Mouse (Mus musculus): Measurements from ENCODE around the gene Gm11639. TPM values are rescaled to one million over a fixed set of nuclear protein-coding genes. Genes with fewer than 3 reads are reported as not detected.

Gene Gm11639
- total and polyA plus RNA-seq, 2 experiments from 2014 or later = under 0.01 to 0.33 TPM

- Histone ChIP-seq H3K4me3 (ENCODE audit: low read depth, low read length) (no peak overlapping the region), H3K4me1 (ENCODE audit: insufficient read depth, low read length) (no peaks in the 10 kb centered on the region), H3K9ac (replicated peaks; ENCODE audit: low read length, poor library complexity, severe bottlenecking) (no peak overlapping the region), H3K27ac (ENCODE audit: low read depth, low read length) (no peak overlapping the region), H3K9me3 (ENCODE audit: low read length) (no peaks in the 10 kb centered on the region), H3K36me3 (ENCODE audit: insufficient read depth, low read length) (no peaks in the 10 kb centered on the region), H3K27me3 (ENCODE audit: insufficient read depth, low read length) (no peaks in the 10 kb centered on the region), H3K4me2 (ENCODE audit: low read depth, low read length, poor library complexity, severe bottlenecking) (no peak overlapping the region)
- no peak for TF ChIP-seq CTCF (IDR thresholded peaks at IDR 0.05)
- ATAC-seq (ENCODE audit: low FRiP score) = no peak
- DNase-seq (ENCODE audit: low spot score) = no peak
Observed at GRCm38 (mm10) chr11:104664441-104664840, 21.1 kb upstream of the Gm11639 start.

GRCm38 (mm10) chr11:104667399-104667798 is 18.1 kb upstream of the Gm11639 start:
- ATAC-seq (ENCODE audit: low FRiP score) (no peak), DNase-seq (ENCODE audit: low spot score) (no peak)
- Histone ChIP-seq H3K4me3 (ENCODE audit: low read depth, low read length) (no peak overlapping the region), H3K4me2 (ENCODE audit: low read depth, low read length, poor library complexity, severe bottlenecking) (no peak overlapping the region), H3K27me3 (ENCODE audit: insufficient read depth, low read length) (no peaks in the 10 kb centered on the region), H3K36me3 (ENCODE audit: insufficient read depth, low read length) (no peaks in the 10 kb centered on the region), H3K9me3 (ENCODE audit: low read length) (no peaks in the 10 kb centered on the region), H3K27ac (ENCODE audit: low read depth, low read length) (no peak overlapping the region), H3K4me1 (ENCODE audit: insufficient read depth, low read length) (no peaks in the 10 kb centered on the region), H3K9ac (replicated peaks; ENCODE audit: low read length, poor library complexity, severe bottlenecking) (no peak overlapping the region)
- WGBS = 83% methylated on average over 5 of the region's 5 CpGs
- no peak for TF ChIP-seq CTCF (IDR thresholded peaks at IDR 0.05)

- no peak overlapping the region for H3K27ac ChIP-seq (ENCODE audit: low read depth, low read length)
- ATAC-seq (ENCODE audit: low FRiP score) = no peak
- DNase-seq (ENCODE audit: low spot score) = no peak
- no peaks in the 10 kb centered on the region for H3K9me3 ChIP-seq (ENCODE audit: low read length)
- no peak for TF ChIP-seq CTCF (IDR thresholded peaks at IDR 0.05)
- no peak overlapping the region for H3K4me3 ChIP-seq (ENCODE audit: low read depth, low read length)
- no peak overlapping the region for H3K4me2 ChIP-seq (ENCODE audit: low read depth, low read length, poor library complexity, severe bottlenecking)
- WGBS = 70% methylated on average over 4 of the region's 4 CpGs
- no peaks in the 10 kb centered on the region for H3K36me3 ChIP-seq (ENCODE audit: insufficient read depth, low read length)
- no peak overlapping the region for H3K9ac ChIP-seq (replicated peaks; ENCODE audit: low read length, poor library complexity, severe bottlenecking)
- no peaks in the 10 kb centered on the region for H3K27me3 ChIP-seq (ENCODE audit: insufficient read depth, low read length)
- H3K4me1 ChIP-seq (ENCODE audit: insufficient read depth, low read length) = no peaks in the 10 kb centered on the region
Observed at GRCm38 (mm10) chr11:104673412-104673811, 12.1 kb upstream of the Gm11639 start.

GRCm38 (mm10) chr11:104674768-104675167 is 10.7 kb upstream of the Gm11639 start:
- DNase-seq (ENCODE audit: low spot score) (no peak), ATAC-seq (ENCODE audit: low FRiP score) (no peak)
- no peaks in the 10 kb centered on the region for H3K9me3 ChIP-seq (ENCODE audit: low read length)
- no peaks in the 10 kb centered on the region for H3K36me3 ChIP-seq (ENCODE audit: insufficient read depth, low read length)
- no peaks in the 10 kb centered on the region for H3K4me1 ChIP-seq (ENCODE audit: insufficient read depth, low read length)
- WGBS = 95% methylated on average over 11 of the region's 11 CpGs
- no peak overlapping the region for H3K4me2 ChIP-seq (ENCODE audit: low read depth, low read length, poor library complexity, severe bottlenecking)
- H3K27me3 ChIP-seq (ENCODE audit: insufficient read depth, low read length) = no peaks in the 10 kb centered on the region
- TF ChIP-seq CTCF (IDR thresholded peaks at IDR 0.05) = no peak
- no peak overlapping the region for H3K9ac ChIP-seq (replicated peaks; ENCODE audit: low read length, poor library complexity, severe bottlenecking)
- no peak overlapping the region for H3K27ac ChIP-seq (ENCODE audit: low read depth, low read length)
- no peak overlapping the region for H3K4me3 ChIP-seq (ENCODE audit: low read depth, low read length)

GRCm38 (mm10) chr11:104693235-104693634 is 7.7 kb downstream of the Gm11639 start:
- no peak for TF ChIP-seq CTCF (IDR thresholded peaks at IDR 0.05)
- no peaks in the 10 kb centered on the region for H3K4me1 ChIP-seq (ENCODE audit: insufficient read depth, low read length)
- no peaks in the 10 kb centered on the region for H3K36me3 ChIP-seq (ENCODE audit: insufficient read depth, low read length)
- ATAC-seq (ENCODE audit: low FRiP score) (no peak), DNase-seq (ENCODE audit: low spot score) (no peak)
- no peak overlapping the region for H3K4me2 ChIP-seq (ENCODE audit: low read depth, low read length, poor library complexity, severe bottlenecking)
- H3K9me3 ChIP-seq (ENCODE audit: low read length) = no peaks in the 10 kb centered on the region
- no peaks in the 10 kb centered on the region for H3K27me3 ChIP-seq (ENCODE audit: insufficient read depth, low read length)
- H3K4me3 ChIP-seq (ENCODE audit: low read depth, low read length) = no peak overlapping the region
- H3K27ac ChIP-seq (ENCODE audit: low read depth, low read length) = no peak overlapping the region
- H3K9ac ChIP-seq (replicated peaks; ENCODE audit: low read length, poor library complexity, severe bottlenecking) = no peak overlapping the region
- WGBS = 84% methylated on average over 6 of the region's 6 CpGs

- no peak overlapping the region for H3K4me2 ChIP-seq (ENCODE audit: low read depth, low read length, poor library complexity, severe bottlenecking)
- no peak overlapping the region for H3K27ac ChIP-seq (ENCODE audit: low read depth, low read length)
- peak; percentile 6 for DNase-seq (ENCODE audit: low spot score)
Observed at GRCm38 (mm10) chr11:104704097-104704496, 18.6 kb downstream of the Gm11639 start.

More at GRCm38 (mm10) chr11:104704097-104704496, 18.6 kb downstream of the Gm11639 start:
- TF ChIP-seq CTCF (IDR thresholded peaks at IDR 0.05) = no peak
- H3K4me3 ChIP-seq (ENCODE audit: low read depth, low read length) = no peak overlapping the region
- no peaks in the 10 kb centered on the region for H3K36me3 ChIP-seq (ENCODE audit: insufficient read depth, low read length)
- no peaks in the 10 kb centered on the region for H3K9me3 ChIP-seq (ENCODE audit: low read length)
- no peak for ATAC-seq (ENCODE audit: low FRiP score)
- 59% methylated on average over 15 of the region's 15 CpGs for WGBS
- H3K9ac ChIP-seq (replicated peaks; ENCODE audit: low read length, poor library complexity, severe bottlenecking) = no peak overlapping the region
- H3K27me3 ChIP-seq (ENCODE audit: insufficient read depth, low read length) = no peaks in the 10 kb centered on the region
- no peaks in the 10 kb centered on the region for H3K4me1 ChIP-seq (ENCODE audit: insufficient read depth, low read length)
